Mouse (Mus musculus) heart, embryonic 14.5 days (tissue): Measurements from ENCODE around the gene Myocd. TPM values are rescaled to one million over a fixed set of nuclear protein-coding genes. Genes with fewer than 3 reads are reported as not detected.

Experiments used
- ATAC-seq: fragments of 200-750 bp; cut with Nextera tagmentation; 2 replicates; pipeline ENCODE4 v1.8.0; 2017; ENCODE audit warnings: low read depth, moderate TSS enrichment; ENCODE audit not compliant: insufficient number of reproducible peaks, insufficient read depth, low FRiP score
- H3K27ac ChIP-seq, 2 experiments: fragments of 200-500 bp in 1 of 2; fragments of 300-500 bp in 1 of 2; sonication (generic) in 1 of 2; replicated peaks in 1 of 2; 2 replicates each; pipeline ENCODE4 v1.5.1; 2012 to 2014; ENCODE audit warnings: low read depth in 2 of 2, low read length in 2 of 2, control low read depth in 1 of 2, mild to moderate bottlenecking in 1 of 2, mixed read lengths in 1 of 2; ENCODE audit not compliant: control insufficient read depth in 1 of 2, insufficient read depth in 1 of 2
- H3K27me3 ChIP-seq: fragments of 300-500 bp; sonication (generic); 2 replicates; pipeline ENCODE4 v1.6.1; 2014; ENCODE audit warnings: mild to moderate bottlenecking, low read length, control low read depth; ENCODE audit not compliant: control insufficient read depth, insufficient read depth
- H3K36me3 ChIP-seq: fragments of 300-500 bp; sonication (generic); 2 replicates; pipeline ENCODE4 v1.6.1; 2014; ENCODE audit warnings: mild to moderate bottlenecking, control low read depth, low read length, mixed read lengths; ENCODE audit not compliant: control insufficient read depth, insufficient read depth
- H3K4me1 ChIP-seq, 2 experiments: fragments of 200-500 bp in 1 of 2; fragments of 300-500 bp in 1 of 2; sonication (generic) in 1 of 2; 2 replicates each; pipeline ENCODE4 v1.6.1; 2012 to 2014; ENCODE audit warnings: low read length in 2 of 2, control low read depth in 1 of 2, mixed read lengths in 1 of 2; ENCODE audit not compliant: control insufficient read depth in 2 of 2, insufficient read depth in 2 of 2
- H3K4me2 ChIP-seq: fragments of 300-500 bp; sonication (generic); 2 replicates; pipeline ENCODE4 v1.6.1; 2014; ENCODE audit warnings: mild to moderate bottlenecking, low read length
- H3K4me3 ChIP-seq, 2 experiments: fragments of 200-500 bp in 1 of 2; fragments of 300-500 bp in 1 of 2; sonication (generic) in 1 of 2; 2 replicates each; pipeline ENCODE4 v1.5.1; 2012 to 2014; ENCODE audit warnings: low read length in 2 of 2, mild to moderate bottlenecking in 2 of 2, control low read depth in 1 of 2, low read depth in 1 of 2, moderate library complexity in 1 of 2; ENCODE audit not compliant: control insufficient read depth in 1 of 2, insufficient read depth in 1 of 2
- H3K9ac ChIP-seq: fragments of 300-500 bp; sonication (generic); 2 replicates; pipeline ENCODE4 v1.6.1; 2014; ENCODE audit warnings: mild to moderate bottlenecking, low read length
- H3K9me3 ChIP-seq: fragments of 300-500 bp; sonication (generic); 2 replicates; pipeline ENCODE4 v1.6.1; 2016; ENCODE audit warnings: low read length, control low read depth; ENCODE audit not compliant: control insufficient read depth
- WGBS: fragments of 180-500 bp; shearing (Covaris S2); extraction: QIAGEN DNeasy Blood & Tissue Kit; methylation state at CpG from one replicate; pipeline ENCODE4 v1.1.7; 2014; 5-methylcytosine and 5-hydroxymethylcytosine counted together
- polyA plus RNA-seq: library from polyadenylated mRNA; unstranded; fragments of >200 nt; fragmentation: Nextera tagmentation; extraction: Ambion mirVana; gene quantifications from 2 replicates; pipeline ENCODE4 v1.2.1, GENCODE M21; 2014

The Myocd gene
- polyA plus RNA-seq, 1 experiment from 2014 or later, result 68.7 TPM

GRCm38 (mm10) chr11:65203020-65203419 is 66.8 kb downstream of the Myocd start:
- no peak for ATAC-seq
- Histone ChIP-seq H3K36me3 (peaks cover 61% of the 10 kb centered on the region), H3K9ac (no peak overlapping the region), H3K4me3 (no peak overlapping the region), H3K4me2 (no peak overlapping the region), H3K9me3 (no peaks in the 10 kb centered on the region), H3K4me1 (peaks cover 28 to 47% of the 10 kb centered on the region in 2 experiments), H3K27me3 (no peaks in the 10 kb centered on the region), H3K27ac (no peak overlapping the region; a peak in 1 of 4 replicates)
- 84% methylated on average over 1 of the region's 1 CpGs for WGBS

- no peak overlapping the region; a peak in 1 of 4 replicates for H3K27ac ChIP-seq
- H3K4me1 ChIP-seq, result peaks cover 24 to 40% of the 10 kb centered on the region in 2 experiments
- H3K27me3 ChIP-seq, result no peaks in the 10 kb centered on the region
- peaks cover 66% of the 10 kb centered on the region for H3K36me3 ChIP-seq
- no peak overlapping the region for H3K4me3 ChIP-seq
- WGBS, result 8% methylated on average over 5 of the region's 5 CpGs
- no peak overlapping the region for H3K4me2 ChIP-seq
- no peaks in the 10 kb centered on the region for H3K9me3 ChIP-seq
- H3K9ac ChIP-seq, result no peak overlapping the region
- no peak for ATAC-seq
These were observed 67.6 kb downstream of the Myocd start for GRCm38 (mm10) chr11:65202236-65202635.

GRCm38 (mm10) chr11:65198026-65198425 is 71.8 kb downstream of the Myocd start:
- Histone ChIP-seq H3K27ac (peak overlapping the region in 1 of 2 experiments; percentile 31; a peak in 2 of 4 replicates), H3K4me3 (no peak overlapping the region), H3K4me2 (no peak overlapping the region), H3K27me3 (no peaks in the 10 kb centered on the region), H3K4me1 (peaks cover 2 to 11% of the 10 kb centered on the region in 2 experiments; a peak in 3 of 4 replicates), H3K36me3 (peaks cover 92% of the 10 kb centered on the region), H3K9ac (no peak overlapping the region), H3K9me3 (no peaks in the 10 kb centered on the region)
- no peak for ATAC-seq
- 53% methylated on average over 3 of the region's 3 CpGs for WGBS

- H3K9ac ChIP-seq, result no peak overlapping the region
- H3K36me3 ChIP-seq, result peaks cover 93% of the 10 kb centered on the region
- no peak overlapping the region for H3K4me3 ChIP-seq
- WGBS, result 7% methylated on average over 3 of the region's 3 CpGs
- H3K27me3 ChIP-seq, result no peaks in the 10 kb centered on the region
- ATAC-seq, result no peak
- H3K9me3 ChIP-seq, result no peaks in the 10 kb centered on the region
- peaks cover 2 to 9% of the 10 kb centered on the region in 2 experiments; a peak in 3 of 4 replicates for H3K4me1 ChIP-seq
- peak overlapping the region in 1 of 2 experiments; percentile 31; a peak in 1 of 4 replicates for H3K27ac ChIP-seq
- H3K4me2 ChIP-seq, result no peak overlapping the region
These were observed 72.5 kb downstream of the Myocd start for GRCm38 (mm10) chr11:65197280-65197679.

GRCm38 (mm10) chr11:65186974-65187373 is 82.8 kb downstream of the Myocd start:
- Histone ChIP-seq H3K36me3 (peaks cover 93% of the 10 kb centered on the region), H3K4me3 (no peak overlapping the region), H3K27ac (no peak overlapping the region; a peak in 1 of 4 replicates), H3K9me3 (no peaks in the 10 kb centered on the region), H3K4me1 (peaks cover 0 to 6% of the 10 kb centered on the region in 2 experiments; a peak in 3 of 4 replicates), H3K4me2 (no peak overlapping the region), H3K9ac (no peak overlapping the region), H3K27me3 (no peaks in the 10 kb centered on the region)
- 77% methylated on average over 12 of the region's 12 CpGs for WGBS
- no peak for ATAC-seq

- Histone ChIP-seq H3K9me3 (no peaks in the 10 kb centered on the region), H3K4me1 (peaks cover 0 to 6% of the 10 kb centered on the region in 2 experiments; a peak in 3 of 4 replicates), H3K27me3 (no peaks in the 10 kb centered on the region), H3K27ac (peak overlapping the region in 1 of 2 experiments; percentile 59; a peak in 3 of 4 replicates), H3K9ac (no peak overlapping the region), H3K36me3 (peaks cover 96% of the 10 kb centered on the region), H3K4me2 (no peak overlapping the region), H3K4me3 (no peak overlapping the region)
- no peak for ATAC-seq
- WGBS, result 56% methylated on average over 1 of the region's 1 CpGs
These were observed 84.7 kb downstream of the Myocd start for GRCm38 (mm10) chr11:65185114-65185513.

GRCm38 (mm10) chr11:65170121-65170750 is 99.6 kb downstream of the Myocd start:
- no peak overlapping the region for H3K27ac ChIP-seq

GRCm38 (mm10) chr11:65162767-65163120 is 107.0 kb downstream of the Myocd start, which contains the start of gene Arhgap44:
Arhgap44 (minus strand) TSS chr11:65162961.
- H3K27me3 ChIP-seq, result no peaks in the 10 kb centered on the region
- peak; percentile 80 for ATAC-seq
- peak within 1 kb of the TSS; percentile 81 to 88 for H3K4me3 ChIP-seq
- peak within 1 kb of the TSS; percentile 80 for H3K4me2 ChIP-seq
- H3K9ac ChIP-seq, result peak within 1 kb of the TSS; percentile 84
- no peaks in the 10 kb centered on the region for H3K36me3 ChIP-seq
- 0% methylated on average over 27 of the region's 27 CpGs for WGBS
- H3K9me3 ChIP-seq, result no peaks in the 10 kb centered on the region
- H3K27ac ChIP-seq, result no peak within 1 kb of the TSS
- H3K4me1 ChIP-seq, result peaks cover 13 to 20% of the 10 kb centered on the region in 2 experiments

More at GRCm38 (mm10) chr11:65170121-65170750, 99.6 kb downstream of the Myocd start:
- no peaks in the 10 kb centered on the region for H3K9me3 ChIP-seq
- 87% methylated on average over 4 of the region's 4 CpGs for WGBS
- no peak overlapping the region for H3K9ac ChIP-seq
- no peaks in the 10 kb centered on the region for H3K4me1 ChIP-seq
- H3K4me2 ChIP-seq, result no peak overlapping the region
- no peak for ATAC-seq
- peaks cover 10% of the 10 kb centered on the region for H3K36me3 ChIP-seq
- H3K4me3 ChIP-seq, result no peak overlapping the region
- no peaks in the 10 kb centered on the region for H3K27me3 ChIP-seq
